Comparison of ENCODE assay signal across 22 mouse cellular contexts in genomic region chr6:96283731-96284130, GRCm38 (mm10).
A peak's percentile ranks its signal among the peaks of the same experiment; 100 is the strongest.
DNase-seq lines count a peak whose midpoint lies in the region; ATAC-seq and TF ChIP-seq lines count a peak whose summit lies in the region.
"Had no signal": no experiment of that assay in that cellular context is flagged by ENCODE, and none has a peak within 500 bp of the region (broad histone marks: within the 10 kb centered on the region; RNA-seq: fewer than 3 reads in every experiment).

No protein-coding gene starts in this region.

- H3K27ac ChIP-seq in midbrain, postnatal 0 days (ENCODE audit: low read depth, low read length) = no peak overlapping the region
- H3K27ac ChIP-seq: embryonic facial prominence, embryonic 12.5 days; forebrain, embryonic 12.5 days; heart, embryonic 15.5 days; hindbrain, embryonic 13.5 days; hindbrain, postnatal 0 days had no signal

- WGBS in midbrain, postnatal 0 days = 92% methylated on average over 4 of the region's 4 CpGs

- no peak overlapping the region for H3K4me3 ChIP-seq in midbrain, postnatal 0 days (ENCODE audit: low read depth, low read length)
- H3K4me3 ChIP-seq: embryonic facial prominence, embryonic 12.5 days; forebrain, embryonic 12.5 days; heart, embryonic 15.5 days; hindbrain, embryonic 13.5 days had no signal

- no peak overlapping the region for H3K9ac ChIP-seq in midbrain, postnatal 0 days (replicated peaks; ENCODE audit: low read length, poor library complexity, severe bottlenecking)
- H3K9ac ChIP-seq: embryonic facial prominence, embryonic 12.5 days; forebrain, embryonic 12.5 days; heart, embryonic 15.5 days; hindbrain, embryonic 13.5 days had no signal

- no peaks in the 10 kb centered on the region for H3K36me3 ChIP-seq in midbrain, postnatal 0 days (ENCODE audit: insufficient read depth, low read length)
- H3K36me3 ChIP-seq: embryonic facial prominence, embryonic 12.5 days; forebrain, embryonic 12.5 days; G1E; heart, embryonic 15.5 days; hindbrain, embryonic 13.5 days had no signal

- peak; percentile 60 for DNase-seq in adrenal gland, adult 2 months
- no peak for DNase-seq in adrenal gland, adult 8-10 months
- DNase-seq in 416B (ENCODE audit: low read depth) = peak; percentile 17
- DNase-seq in adrenal gland, postnatal 14 days = peak; percentile 23
- no peak for DNase-seq in midbrain, postnatal 0 days (ENCODE audit: low spot score)
- DNase-seq in left cerebral cortex, postnatal 36 days (ENCODE audit: low spot score in 2 of 2) = no peak
- no peak for DNase-seq in heart, adult 8-10 months (ENCODE audit: low spot score)
- DNase-seq: cerebellum, adult 11 months; cerebellum, adult 8-10 months; cerebellum, postnatal 14 days; gastrocnemius, postnatal 10 days; heart, adult 18-20 months; heart, postnatal 14 days had no signal

- intact Hi-C loops in left cerebral cortex, postnatal 36 days (cut with DNase I) = no loop called here

- H3K4me1 ChIP-seq in midbrain, postnatal 0 days (ENCODE audit: insufficient read depth, low read length) = no peaks in the 10 kb centered on the region
- H3K4me1 ChIP-seq: embryonic facial prominence, embryonic 12.5 days; heart, embryonic 15.5 days; hindbrain, embryonic 13.5 days had no signal

- ATAC-seq in midbrain, postnatal 0 days (ENCODE audit: low FRiP score) = no peak
- ATAC-seq: CD4-positive, CD25-positive, alpha-beta regulatory T cell, adult 4 months; forebrain, embryonic 16.5 days; hindbrain, postnatal 0 days had no signal

- H3K27me3 ChIP-seq in midbrain, postnatal 0 days (ENCODE audit: insufficient read depth, low read length) = no peaks in the 10 kb centered on the region
- H3K27me3 ChIP-seq: embryonic facial prominence, embryonic 12.5 days; forebrain, embryonic 12.5 days; heart, embryonic 15.5 days; hindbrain, embryonic 13.5 days had no signal

- 0 out of 2 replicates have a peak, but pooled peaks cover 5% of the 10 kb centered on the region for H3K9me3 ChIP-seq in midbrain, postnatal 0 days (ENCODE audit: low read length)
- H3K9me3 ChIP-seq: embryonic facial prominence, embryonic 12.5 days; forebrain, embryonic 12.5 days; heart, embryonic 15.5 days; hindbrain, embryonic 13.5 days had no signal

- no peak for TF ChIP-seq CTCF in midbrain, postnatal 0 days (IDR thresholded peaks at IDR 0.05)

- H3K4me2 ChIP-seq in midbrain, postnatal 0 days (ENCODE audit: low read depth, low read length, poor library complexity, severe bottlenecking) = no peak overlapping the region
- H3K4me2 ChIP-seq: embryonic facial prominence, embryonic 12.5 days; forebrain, embryonic 12.5 days; heart, embryonic 11.5 days; heart, embryonic 15.5 days; hindbrain, embryonic 13.5 days had no signal

Comparison
In these comparisons a context has a peak if more than half of its experiments do, and no peak if none do; other contexts are left out.
1. DNase-seq: peak in adrenal gland, adult 2 months (single experiment), 416B (single experiment) and adrenal gland, postnatal 14 days (single experiment); none in adrenal gland, adult 8-10 months (single experiment), midbrain, postnatal 0 days (single experiment), left cerebral cortex, postnatal 36 days (0 of 2) and heart, adult 8-10 months (single experiment).